Mouse (Mus musculus) hindbrain, postnatal 0 days (tissue): ENCODE results near the gene Rab34. TPM values are rescaled to one million over a fixed set of nuclear protein-coding genes. Genes with fewer than 3 reads are reported as not detected.

ENCODE experiments used
- ATAC-seq: fragments of 200-750 bp; cut with Nextera tagmentation; 2 replicates; pipeline ENCODE4 v1.8.0; 2017; ENCODE audit warnings: mild to moderate bottlenecking, moderate TSS enrichment, moderate library complexity
- DNase-seq: peaks from one replicate; pipeline ENCODE4 v3.0.0-alpha.2; 2015; ENCODE audit warnings: low spot score
- H3K27ac ChIP-seq: fragments of 300-500 bp; sonication (generic); 2 replicates; pipeline ENCODE4 v1.5.1; 2014; ENCODE audit warnings: mild to moderate bottlenecking
- H3K27me3 ChIP-seq: fragments of 300-500 bp; sonication (generic); 2 replicates; pipeline ENCODE4 v1.6.1; 2014; ENCODE audit warnings: low read length, mixed read lengths; ENCODE audit not compliant: insufficient read depth
- H3K36me3 ChIP-seq: fragments of 300-500 bp; sonication (generic); 2 replicates; pipeline ENCODE4 v1.6.1; 2014; ENCODE audit warnings: low read length, mixed read lengths; ENCODE audit not compliant: insufficient read depth
- H3K4me1 ChIP-seq: fragments of 300-500 bp; sonication (generic); 2 replicates; pipeline ENCODE4 v1.6.1; 2014; ENCODE audit warnings: antibody characterized with exemption, low read length, mixed read lengths; ENCODE audit not compliant: insufficient read depth
- H3K4me2 ChIP-seq: fragments of 300-500 bp; sonication (generic); 2 replicates; pipeline ENCODE4 v1.6.1; 2014; ENCODE audit warnings: low read depth, mild to moderate bottlenecking, low read length, moderate library complexity, mixed read lengths
- H3K4me3 ChIP-seq: fragments of 300-500 bp; sonication (generic); 2 replicates; pipeline ENCODE4 v1.5.1; 2014; ENCODE audit warnings: low read length
- H3K9ac ChIP-seq: fragments of 300-500 bp; sonication (generic); replicated peaks from 2 replicates; pipeline ENCODE4 v1.6.1; 2014; ENCODE audit warnings: mild to moderate bottlenecking, low read length, moderate library complexity, mixed read lengths
- H3K9me3 ChIP-seq: fragments of 300-500 bp; sonication (generic); 2 replicates; pipeline ENCODE4 v1.6.1; 2016; ENCODE audit warnings: low read length, mixed read lengths
- CTCF ChIP-seq: IDR thresholded peaks from 2 replicates; pipeline ENCODE4 v1.5.1; 2016; ENCODE audit warnings: antibody characterized with exemption, control low read depth, low read depth
- WGBS: fragments of 180-500 bp; shearing (Covaris S2); extraction: QIAGEN DNeasy Blood & Tissue Kit; methylation state at CpG from one replicate; pipeline ENCODE4 v1.1.7; 2014; 5-methylcytosine and 5-hydroxymethylcytosine counted together
- polyA plus RNA-seq: library from polyadenylated mRNA; unstranded; fragments of >200 nt; fragmentation: Nextera tagmentation; extraction: Ambion mirVana; gene quantifications from 2 replicates; pipeline ENCODE4 v1.2.1, GENCODE M21; 2015
- total RNA-seq: library from RNA; depleted of rRNA; stranded (reverse); fragments of >200 nt; gene quantifications from 2 replicates; pipeline ENCODE4 v1.2.3, GENCODE M21; 2014

Gene Rab34
- total and polyA plus RNA-seq, 2 experiments from 2014 or later: 63.5 to 96.4 TPM

GRCm38 (mm10) chr11:78178859-78179437 is 9.3 kb upstream of the Rab34 start:
- peak; percentile 26; the same call in 1 of the 2 replicates for TF ChIP-seq CTCF
- Histone ChIP-seq H3K27me3 (no peaks in the 10 kb centered on the region), H3K9me3 (no peaks in the 10 kb centered on the region), H3K36me3 (peaks cover 22% of the 10 kb centered on the region), H3K27ac (peak overlapping the region; percentile 91), H3K9ac (peak overlapping the region; percentile 67), H3K4me3 (peak overlapping the region; percentile 55), H3K4me1 (peaks cover 17% of the 10 kb centered on the region), H3K4me2 (peak overlapping the region; percentile 59)
- ATAC-seq: peak; percentile 36
- WGBS: 3% methylated on average over 29 of the region's 29 CpGs
- DNase-seq: peak; percentile 89

- ATAC-seq: no peak
- H3K9ac ChIP-seq: no peak overlapping the region; the same call in 1 of the 2 replicates
- peak overlapping the region; percentile 55 for H3K4me3 ChIP-seq
- no peak for DNase-seq
- 29% methylated on average over 8 of the region's 8 CpGs for WGBS
- H3K36me3 ChIP-seq: peaks cover 22% of the 10 kb centered on the region
- peak overlapping the region; percentile 59 for H3K4me2 ChIP-seq
- no peak for TF ChIP-seq CTCF
- peak overlapping the region; percentile 91; the same call in 1 of the 2 replicates for H3K27ac ChIP-seq
- H3K27me3 ChIP-seq: no peaks in the 10 kb centered on the region
- no peaks in the 10 kb centered on the region for H3K9me3 ChIP-seq
- H3K4me1 ChIP-seq: peaks cover 17% of the 10 kb centered on the region
Measured at GRCm38 (mm10) chr11:78179438-78179999, 8.7 kb upstream of the Rab34 start.

GRCm38 (mm10) chr11:78180081-78180761 is 8.0 kb upstream of the Rab34 start:
- no peaks in the 10 kb centered on the region for H3K27me3 ChIP-seq
- H3K4me3 ChIP-seq: no peak overlapping the region
- H3K9me3 ChIP-seq: no peaks in the 10 kb centered on the region
- H3K4me1 ChIP-seq: peaks cover 17% of the 10 kb centered on the region
- peaks cover 22% of the 10 kb centered on the region for H3K36me3 ChIP-seq
- peak overlapping the region; percentile 59 for H3K4me2 ChIP-seq
- no peak overlapping the region for H3K9ac ChIP-seq
- TF ChIP-seq CTCF: no peak
- DNase-seq (no peak), ATAC-seq (no peak)
- no peak overlapping the region for H3K27ac ChIP-seq
- WGBS: 77% methylated on average over 6 of the region's 6 CpGs

- peaks cover 22% of the 10 kb centered on the region for H3K36me3 ChIP-seq
- WGBS: 46% methylated on average over 2 of the region's 2 CpGs
- H3K4me2 ChIP-seq: peak overlapping the region; percentile 70
- H3K9me3 ChIP-seq: no peaks in the 10 kb centered on the region
- peak overlapping the region; percentile 75 for H3K9ac ChIP-seq
- no peaks in the 10 kb centered on the region for H3K27me3 ChIP-seq
- no peak for TF ChIP-seq CTCF
- peak overlapping the region; percentile 77 for H3K4me3 ChIP-seq
- ATAC-seq: no peak
- DNase-seq: no peak
- peaks cover 17% of the 10 kb centered on the region for H3K4me1 ChIP-seq
- no peak overlapping the region for H3K27ac ChIP-seq
Measured at GRCm38 (mm10) chr11:78181830-78182357, 6.3 kb upstream of the Rab34 start.

GRCm38 (mm10) chr11:78182450-78182849 is 5.8 kb upstream of the Rab34 start:
- H3K36me3 ChIP-seq: peaks cover 22% of the 10 kb centered on the region
- 9% methylated on average over 7 of the region's 7 CpGs for WGBS

DNA sequence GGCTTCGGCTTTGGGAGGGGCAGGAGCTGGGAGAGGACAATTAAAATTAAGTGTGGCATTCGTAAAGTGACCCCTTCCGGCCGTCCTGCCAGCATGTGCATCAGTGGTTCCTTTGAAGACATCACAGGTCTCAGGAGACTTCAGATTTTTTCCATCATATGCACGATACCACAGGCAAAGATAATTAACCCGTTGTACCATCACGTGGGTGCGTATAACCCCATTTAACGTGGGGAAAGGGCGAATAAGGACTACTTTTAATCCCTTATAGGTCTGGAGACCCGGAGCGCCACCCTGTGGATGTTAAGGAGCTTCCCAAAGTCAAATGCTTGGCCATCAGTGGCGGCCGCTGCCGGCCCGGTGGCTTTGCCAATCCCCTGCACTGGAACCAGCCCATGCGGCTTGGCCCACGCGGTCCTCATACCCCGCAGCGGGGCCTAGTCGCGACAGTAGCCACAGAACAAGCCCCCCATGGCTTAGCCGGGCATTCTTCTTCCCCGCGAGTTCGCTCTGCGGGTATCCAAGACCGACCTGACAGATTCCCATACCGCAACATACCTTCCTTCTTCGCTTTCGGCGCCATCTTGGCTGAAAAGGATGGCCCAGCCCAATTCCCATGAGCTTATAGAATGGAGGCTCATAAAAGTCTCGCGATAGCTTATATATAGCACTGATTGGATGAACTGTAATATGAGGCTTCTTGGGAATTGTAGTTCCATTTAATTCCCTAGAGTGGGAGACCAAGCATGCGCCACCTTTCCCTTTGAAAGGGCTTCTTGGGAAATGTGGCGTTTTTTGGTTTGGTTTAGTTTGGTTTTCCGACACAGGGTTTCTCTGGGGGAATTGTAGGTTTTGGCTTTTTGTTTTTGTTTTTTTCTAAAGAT is 5.0 kb upstream of the Rab34 start, which contains the start of gene Rpl23a:
Rpl23a (minus strand) TSS at position 624 of the 884 bp plus-strand sequence.
- peak; percentile 91 for ATAC-seq
- Histone ChIP-seq H3K36me3 (peaks cover 22% of the 10 kb centered on the region), H3K9ac (peak within 1 kb of the TSS; percentile 75), H3K4me1 (peaks cover 17% of the 10 kb centered on the region), H3K27me3 (no peaks in the 10 kb centered on the region), H3K4me2 (peak within 1 kb of the TSS; percentile 70), H3K9me3 (no peaks in the 10 kb centered on the region), H3K27ac (peak within 1 kb of the TSS; percentile 95), H3K4me3 (peak within 1 kb of the TSS; percentile 77)
- WGBS: under 1% methylated on average over 38 of the region's 38 CpGs
- DNase-seq: peak; percentile 98
- TF ChIP-seq CTCF: peak; percentile 66

More at GRCm38 (mm10) chr11:78182450-78182849, 5.8 kb upstream of the Rab34 start:
- Histone ChIP-seq H3K9ac (peak overlapping the region; percentile 75), H3K27me3 (no peaks in the 10 kb centered on the region), H3K4me1 (peaks cover 17% of the 10 kb centered on the region), H3K4me3 (peak overlapping the region; percentile 77), H3K9me3 (no peaks in the 10 kb centered on the region), H3K27ac (peak overlapping the region; percentile 95; the same call in 1 of the 2 replicates), H3K4me2 (peak overlapping the region; percentile 70)
- no peak for TF ChIP-seq CTCF
- DNase-seq: no peak
- no peak for ATAC-seq
